Mouse (Mus musculus) heart, postnatal 0 days (tissue): ENCODE data around the gene Lrrc45.

Source experiments
- CTCF ChIP-seq: IDR thresholded peaks from 2 replicates; pipeline ENCODE4 v1.5.1; 2016; ENCODE audit warnings: antibody characterized with exemption, control low read depth, low read depth
- EP300 ChIP-seq: IDR thresholded peaks from 2 replicates; pipeline ENCODE4 v1.6.1; 2016; ENCODE audit warnings: antibody characterized with exemption, low read depth

GRCm38 (mm10) chr11:120712771-120713568 lies 755 bp upstream of the Lrrc45 start:
- TF ChIP-seq CTCF (peak; percentile 71), EP300 (no peak)
